Mouse (Mus musculus): Measurements from ENCODE around the gene Lyst.

DNA sequence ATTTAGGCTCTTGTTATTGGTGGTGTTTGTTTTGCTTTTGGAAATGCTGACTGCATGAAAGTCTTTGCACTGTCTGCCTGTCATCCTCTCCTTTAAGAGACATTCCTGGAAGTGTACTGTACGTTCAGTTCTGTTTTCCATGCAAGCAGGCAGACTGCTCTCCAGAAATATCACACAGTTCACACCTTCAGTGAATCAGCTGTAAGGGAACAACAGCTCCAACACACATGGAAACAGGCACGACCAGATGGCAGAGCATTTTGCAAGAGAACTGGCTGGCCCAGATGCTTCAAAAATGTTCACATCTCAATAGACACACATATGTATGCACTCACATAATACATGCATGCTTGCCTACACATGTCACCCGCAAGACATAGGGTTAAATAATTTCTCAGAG is 43.4 kb upstream of the Lyst start:
- TF ChIP-seq POLR2A (IDR thresholded peaks at IDR 0.05; ENCODE audit: low read depth, low read length) (no peak), CTCF (IDR thresholded peaks at IDR 0.05; ENCODE audit: extremely low read depth, insufficient read length, insufficient replicate concordance, low read depth, low read length) (no peak)

Measured in small intestine, adult 2 months (tissue).